Mouse (Mus musculus) liver, postnatal 0 days (tissue): ENCODE results near the gene Myo18b. TPM values are rescaled to one million over a fixed set of nuclear protein-coding genes. Genes with fewer than 3 reads are reported as not detected.

Source experiments
- ATAC-seq: fragments of 200-750 bp; cut with Nextera tagmentation; 2 replicates; pipeline ENCODE4 v1.8.0; 2017; ENCODE audit warnings: mild to moderate bottlenecking, moderate library complexity
- DNase-seq: peaks from one replicate; pipeline ENCODE4 v3.0.0-alpha.2; 2016
- H3K27ac ChIP-seq: fragments of 300-500 bp; sonication (generic); 2 replicates; pipeline ENCODE4 v1.5.1; 2014; ENCODE audit warnings: antibody characterized with exemption, moderate library complexity, mild to moderate bottlenecking, low read depth
- H3K27me3 ChIP-seq: fragments of 300-500 bp; sonication (generic); 2 replicates; pipeline ENCODE4 v1.6.1; 2014; ENCODE audit warnings: low read length, control low read depth, mixed read lengths; ENCODE audit not compliant: insufficient read depth
- H3K36me3 ChIP-seq: fragments of 300-500 bp; sonication (generic); replicated peaks from 2 replicates; pipeline ENCODE4 v1.6.1; 2014; ENCODE audit warnings: mild to moderate bottlenecking, control low read depth, low read length, moderate library complexity, mixed read lengths; ENCODE audit not compliant: insufficient read depth
- H3K4me1 ChIP-seq: fragments of 300-500 bp; sonication (generic); 2 replicates; pipeline ENCODE4 v1.6.1; 2014; ENCODE audit warnings: antibody characterized with exemption, mild to moderate bottlenecking, control low read depth; ENCODE audit not compliant: insufficient read depth
- H3K4me2 ChIP-seq: fragments of 300-500 bp; sonication (generic); 2 replicates; pipeline ENCODE4 v1.6.1; 2014; ENCODE audit warnings: low read depth, mild to moderate bottlenecking, low read length, moderate library complexity, mixed read lengths
- H3K4me3 ChIP-seq: fragments of 300-500 bp; sonication (generic); 2 replicates; pipeline ENCODE4 v1.5.1; 2014; ENCODE audit warnings: low read depth, low read length
- H3K9ac ChIP-seq: fragments of 300-500 bp; sonication (generic); replicated peaks from 2 replicates; pipeline ENCODE4 v1.6.1; 2014; ENCODE audit warnings: mild to moderate bottlenecking, moderate library complexity
- H3K9me3 ChIP-seq: fragments of 300-500 bp; sonication (generic); 2 replicates; pipeline ENCODE4 v1.6.1; 2016; ENCODE audit warnings: mild to moderate bottlenecking, control low read depth, low read length, mixed read lengths
- CTCF ChIP-seq: sonication (generic); IDR thresholded peaks from 2 replicates; pipeline ENCODE4 v1.5.1; 2016; ENCODE audit warnings: antibody characterized with exemption, low read depth
- EP300 ChIP-seq: IDR thresholded peaks from 2 replicates; pipeline ENCODE4 v1.6.1; 2016; ENCODE audit warnings: antibody characterized with exemption, low read depth, mild to moderate bottlenecking
- WGBS: fragments of 180-500 bp; shearing (Covaris S2); extraction: QIAGEN DNeasy Blood & Tissue Kit; methylation state at CpG from one replicate; pipeline ENCODE4 v1.1.7; 2014; ENCODE audit not compliant: insufficient replicate concordance; 5-methylcytosine and 5-hydroxymethylcytosine counted together
- polyA plus RNA-seq: library from polyadenylated mRNA; unstranded; fragments of >200 nt; fragmentation: Nextera tagmentation; extraction: Ambion mirVana; gene quantifications from 2 replicates; pipeline ENCODE4 v1.2.1, GENCODE M21; 2015

Gene Myo18b
- polyA plus RNA-seq, 1 experiment from 2014 or later: not detected

DNA sequence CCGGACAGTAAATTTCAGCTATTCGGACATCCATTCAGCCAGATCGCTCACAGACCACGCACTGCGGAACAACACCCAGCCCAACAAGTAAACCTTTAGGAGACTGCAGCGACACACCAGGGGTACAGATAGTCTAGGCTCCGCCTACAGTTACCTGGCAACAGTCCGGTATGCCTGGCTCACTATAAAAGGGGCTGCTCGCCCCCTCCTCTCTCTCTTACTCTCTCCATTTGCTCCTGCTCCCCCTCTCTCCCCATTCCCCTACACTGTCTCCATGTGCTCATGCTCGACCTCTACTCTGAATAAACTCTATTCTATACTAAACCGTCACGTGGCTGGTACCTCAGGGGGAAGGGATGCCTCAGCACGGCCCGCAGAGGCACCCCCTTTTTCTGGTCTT, 240.6 kb downstream of the Myo18b start:
- no peak overlapping the region for H3K27ac ChIP-seq
- H3K9me3 ChIP-seq: no peaks in the 10 kb centered on the region
- no peaks in the 10 kb centered on the region for H3K4me1 ChIP-seq
- H3K4me2 ChIP-seq: no peak overlapping the region
- peaks cover 10% of the 10 kb centered on the region; the same call in 1 of the 2 replicates for H3K27me3 ChIP-seq
- ATAC-seq (no peak), DNase-seq (no peak)
- H3K4me3 ChIP-seq: no peak overlapping the region
- H3K9ac ChIP-seq: no peak overlapping the region
- whole genome bisulfite sequencing: 3% methylated on average over 14 of the region's 14 CpGs
- TF ChIP-seq EP300 (no peak), CTCF (no peak)
- H3K36me3 ChIP-seq: no peaks in the 10 kb centered on the region

DNA sequence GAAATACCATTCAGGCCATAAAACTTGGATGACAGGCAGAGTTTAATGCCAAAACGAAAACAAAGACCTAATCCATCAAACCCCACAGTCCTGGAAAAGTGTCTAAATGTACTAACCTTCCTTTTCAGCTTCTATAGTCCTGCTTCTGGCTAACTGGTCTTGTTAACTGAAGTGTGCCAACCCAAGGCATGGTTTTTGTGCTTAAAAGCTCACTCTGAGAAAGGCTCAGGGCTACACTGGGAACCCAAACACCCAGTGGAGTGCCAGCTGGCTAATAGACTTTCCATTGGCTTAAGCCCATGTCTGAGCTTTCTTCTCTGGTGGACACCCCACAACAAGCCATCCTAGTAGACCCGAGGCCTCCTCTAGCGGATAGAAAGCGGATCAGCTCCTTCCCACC, 244.1 kb downstream of the Myo18b start:
- no peak for DNase-seq
- 73% methylated on average over 4 of the region's 4 CpGs for WGBS
- no peak overlapping the region for H3K4me2 ChIP-seq
- H3K9me3 ChIP-seq: no peaks in the 10 kb centered on the region
- TF ChIP-seq EP300 (no peak), CTCF (no peak)
- H3K36me3 ChIP-seq: no peaks in the 10 kb centered on the region
- no peak overlapping the region for H3K27ac ChIP-seq
- H3K27me3 ChIP-seq: peaks cover 10% of the 10 kb centered on the region; the same call in 1 of the 2 replicates
- H3K4me1 ChIP-seq: no peaks in the 10 kb centered on the region
- ATAC-seq: no peak
- H3K9ac ChIP-seq: no peak overlapping the region
- H3K4me3 ChIP-seq: no peak overlapping the region

GRCm38 (mm10) chr5:112649164-112649702, 246.9 kb downstream of the Myo18b start:
- no peak for ATAC-seq
- no peak for DNase-seq
- Histone ChIP-seq H3K4me2 (no peak overlapping the region), H3K36me3 (no peaks in the 10 kb centered on the region), H3K9me3 (no peaks in the 10 kb centered on the region), H3K27ac (no peak overlapping the region), H3K4me1 (no peaks in the 10 kb centered on the region), H3K4me3 (no peak overlapping the region), H3K27me3 (no peaks in the 10 kb centered on the region), H3K9ac (no peak overlapping the region)
- WGBS: 73% methylated on average over 6 of the region's 6 CpGs
- TF ChIP-seq CTCF (no peak), EP300 (no peak)

- H3K4me1 ChIP-seq: no peaks in the 10 kb centered on the region
- WGBS: 89% methylated on average over 2 of the region's 2 CpGs
- no peaks in the 10 kb centered on the region for H3K36me3 ChIP-seq
- no peak overlapping the region for H3K4me3 ChIP-seq
- no peaks in the 10 kb centered on the region for H3K9me3 ChIP-seq
- H3K9ac ChIP-seq: no peak overlapping the region
- H3K27ac ChIP-seq: no peak overlapping the region
- no peak for ATAC-seq
- no peak overlapping the region for H3K4me2 ChIP-seq
- no peak for TF ChIP-seq EP300
- no peaks in the 10 kb centered on the region for H3K27me3 ChIP-seq
- DNase-seq: no peak
Observed at GRCm38 (mm10) chr5:112646871-112647270, 249.3 kb downstream of the Myo18b start.

DNA sequence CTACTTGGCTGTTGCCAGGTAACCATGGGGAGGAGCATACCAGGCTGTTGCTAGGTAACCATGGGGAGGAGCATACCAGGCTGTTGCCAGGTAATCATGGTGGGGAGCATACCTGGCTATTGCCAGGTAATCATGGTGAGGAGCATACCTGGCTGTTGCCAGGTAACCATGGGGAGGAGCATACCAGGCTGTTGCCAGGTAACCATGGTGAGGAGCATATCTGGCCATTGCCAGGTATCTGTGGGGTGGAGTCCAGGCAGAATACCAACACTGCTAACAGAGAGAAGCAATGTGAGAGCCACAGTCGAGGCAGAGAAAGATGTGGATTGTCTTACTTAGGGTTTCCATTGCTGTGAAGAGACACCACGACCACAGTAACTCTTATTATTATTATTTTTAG, 250.6 kb downstream of the Myo18b start:
- Histone ChIP-seq H3K27ac (no peak overlapping the region), H3K4me3 (no peak overlapping the region), H3K4me1 (no peaks in the 10 kb centered on the region), H3K4me2 (no peak overlapping the region), H3K9me3 (no peaks in the 10 kb centered on the region), H3K9ac (no peak overlapping the region), H3K36me3 (no peaks in the 10 kb centered on the region), H3K27me3 (0 out of 2 replicates have a peak, but pooled peaks cover 1% of the 10 kb centered on the region)
- TF ChIP-seq EP300: no peak
- no peak for TF ChIP-seq CTCF
- no peak for DNase-seq
- ATAC-seq: no peak
- 69% methylated on average over 2 of the region's 2 CpGs for WGBS

- WGBS: 47% methylated on average over 20 of the region's 20 CpGs
- H3K36me3 ChIP-seq: no peaks in the 10 kb centered on the region
- DNase-seq: peak; percentile 19
- no peak for TF ChIP-seq CTCF
- TF ChIP-seq EP300: no peak
- H3K9me3 ChIP-seq: no peaks in the 10 kb centered on the region
- 0 out of 2 replicates have a peak, but pooled peaks cover 2% of the 10 kb centered on the region for H3K27me3 ChIP-seq
- no peaks in the 10 kb centered on the region for H3K4me1 ChIP-seq
- ATAC-seq: no peak
- H3K27ac ChIP-seq: no peak overlapping the region
- H3K9ac ChIP-seq: no peak overlapping the region
- H3K4me2 ChIP-seq: no peak overlapping the region
- H3K4me3 ChIP-seq: no peak overlapping the region
Observed at GRCm38 (mm10) chr5:112643533-112644272, 252.5 kb downstream of the Myo18b start.
